Mouse (Mus musculus) liver, embryonic 12.5 days (tissue): ENCODE data around the gene Tradd. TPM values are rescaled to one million over a fixed set of nuclear protein-coding genes. Genes with fewer than 3 reads are reported as not detected.
A peak's percentile ranks its signal among the peaks of the same experiment; 100 is the strongest.

Source experiments
- ATAC-seq: fragments of 200-750 bp; cut with Nextera tagmentation; 2 replicates; pipeline ENCODE4 v1.8.0; 2017; ENCODE audit warnings: moderate number of reproducible peaks, mild to moderate bottlenecking, moderate library complexity
- H3K27ac ChIP-seq: fragments of 300-500 bp; sonication (generic); 2 replicates; pipeline ENCODE4 v1.5.1; 2016; ENCODE audit warnings: mild to moderate bottlenecking
- H3K27me3 ChIP-seq: fragments of 300-500 bp; sonication (generic); replicated peaks from 2 replicates; pipeline ENCODE4 v1.6.1; 2016; ENCODE audit warnings: mild to moderate bottlenecking, moderate library complexity
- H3K36me3 ChIP-seq: fragments of 300-500 bp; sonication (generic); 2 replicates; pipeline ENCODE4 v1.6.1; 2016; ENCODE audit warnings: mild to moderate bottlenecking, moderate library complexity
- H3K4me1 ChIP-seq: fragments of 300-500 bp; sonication (generic); 2 replicates; pipeline ENCODE4 v1.6.1; 2016
- H3K4me2 ChIP-seq: fragments of 300-500 bp; sonication (generic); 2 replicates; pipeline ENCODE4 v1.6.1; 2016; ENCODE audit warnings: mild to moderate bottlenecking, moderate library complexity
- H3K4me3 ChIP-seq: fragments of 300-500 bp; sonication (generic); 2 replicates; pipeline ENCODE4 v1.5.1; 2016; ENCODE audit warnings: mild to moderate bottlenecking, moderate library complexity
- H3K9ac ChIP-seq: fragments of 300-500 bp; sonication (generic); 2 replicates; pipeline ENCODE4 v1.6.1; 2016; ENCODE audit warnings: mild to moderate bottlenecking, moderate library complexity
- H3K9me3 ChIP-seq: fragments of 300-500 bp; sonication (generic); replicated peaks from 2 replicates; pipeline ENCODE4 v1.6.1; 2016; ENCODE audit warnings: mild to moderate bottlenecking, moderate library complexity
- WGBS: fragments of 180-500 bp; shearing (Covaris S2); methylation state at CpG from one replicate; pipeline ENCODE4 v1.1.7; 2016; ENCODE audit not compliant: insufficient replicate concordance; 5-methylcytosine and 5-hydroxymethylcytosine counted together
- polyA plus RNA-seq: library from polyadenylated mRNA; unstranded; fragments of >200 nt; fragmentation: Nextera tagmentation; extraction: Ambion mirVana; gene quantifications from 2 replicates; pipeline ENCODE4 v1.2.1, GENCODE M21; 2016

Gene Tradd
- polyA plus RNA-seq, 1 experiment from 2014 or later: 17.7 TPM

DNA sequence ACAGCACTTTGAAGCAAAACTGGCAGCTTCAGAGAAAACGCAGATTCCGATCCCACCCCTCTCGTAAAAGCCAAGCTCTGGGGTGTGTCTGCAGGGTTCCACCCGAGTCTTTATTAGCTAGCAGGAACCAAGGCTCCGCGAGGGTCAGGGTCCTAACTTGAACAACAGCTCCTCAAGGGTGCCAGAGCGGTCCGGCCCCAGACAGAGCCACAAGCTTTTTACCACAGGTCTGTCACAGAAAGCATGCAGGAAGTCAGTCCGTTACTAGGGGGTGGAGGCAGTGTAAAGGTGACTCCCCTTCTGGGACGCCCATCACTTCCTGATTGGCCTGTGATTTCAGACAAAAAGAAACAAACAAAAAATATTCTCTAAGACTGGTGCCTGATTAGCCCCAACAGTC lies 719 bp upstream of the Tradd start:
- Histone ChIP-seq H3K36me3 (no peaks in the 10 kb centered on the region), H3K4me1 (peaks cover 57% of the 10 kb centered on the region), H3K4me3 (peak overlapping the region; percentile 76), H3K9ac (peak overlapping the region; percentile 86), H3K9me3 (0 out of 2 replicates have a peak, but pooled peaks cover 3% of the 10 kb centered on the region), H3K27me3 (peaks cover 85% of the 10 kb centered on the region), H3K4me2 (peak overlapping the region; percentile 95), H3K27ac (no peak overlapping the region)
- no peak for ATAC-seq
- WGBS: 9% methylated on average over 10 of the region's 10 CpGs

DNA sequence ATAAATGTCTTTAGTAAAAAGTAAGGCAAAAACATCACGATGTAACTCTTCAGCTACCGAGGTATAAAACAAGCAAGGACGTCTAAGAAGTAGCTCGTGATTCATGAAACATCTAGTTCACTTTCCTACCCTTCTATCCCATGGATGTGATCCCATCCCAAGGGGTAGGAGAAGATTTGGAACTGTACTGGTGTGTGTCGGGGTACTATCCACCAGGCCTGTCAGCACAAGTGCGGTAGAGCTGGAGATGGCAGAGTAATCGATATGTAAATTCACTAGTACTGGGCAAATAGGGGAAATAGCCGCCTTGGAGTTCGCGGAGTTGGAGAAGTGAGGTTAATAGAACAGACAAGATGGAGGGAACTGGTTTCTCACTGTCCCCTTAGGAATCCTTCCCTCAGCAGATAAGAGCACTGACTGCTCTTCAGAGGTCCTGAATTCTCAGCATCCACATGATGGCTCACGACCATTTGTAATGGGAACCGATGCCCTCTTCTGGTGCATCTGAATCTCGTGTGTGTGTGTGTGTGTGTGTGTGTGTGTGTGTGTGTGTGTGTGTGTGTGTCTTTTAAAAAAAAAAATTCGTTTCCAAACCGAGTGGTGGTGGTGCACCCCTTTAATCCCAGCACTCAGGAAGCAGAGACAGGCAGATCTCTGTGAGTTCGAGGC lies 1.0 kb downstream of the Tradd start:
- Histone ChIP-seq H3K27ac (no peak overlapping the region), H3K4me1 (peaks cover 55% of the 10 kb centered on the region), H3K9ac (peak overlapping the region; percentile 86), H3K4me2 (peak overlapping the region; percentile 95), H3K4me3 (peak overlapping the region; percentile 76), H3K9me3 (0 out of 2 replicates have a peak, but pooled peaks cover 3% of the 10 kb centered on the region), H3K36me3 (no peaks in the 10 kb centered on the region), H3K27me3 (peaks cover 85% of the 10 kb centered on the region)
- no peak for ATAC-seq
- 39% methylated on average over 16 of the region's 16 CpGs for WGBS

DNA sequence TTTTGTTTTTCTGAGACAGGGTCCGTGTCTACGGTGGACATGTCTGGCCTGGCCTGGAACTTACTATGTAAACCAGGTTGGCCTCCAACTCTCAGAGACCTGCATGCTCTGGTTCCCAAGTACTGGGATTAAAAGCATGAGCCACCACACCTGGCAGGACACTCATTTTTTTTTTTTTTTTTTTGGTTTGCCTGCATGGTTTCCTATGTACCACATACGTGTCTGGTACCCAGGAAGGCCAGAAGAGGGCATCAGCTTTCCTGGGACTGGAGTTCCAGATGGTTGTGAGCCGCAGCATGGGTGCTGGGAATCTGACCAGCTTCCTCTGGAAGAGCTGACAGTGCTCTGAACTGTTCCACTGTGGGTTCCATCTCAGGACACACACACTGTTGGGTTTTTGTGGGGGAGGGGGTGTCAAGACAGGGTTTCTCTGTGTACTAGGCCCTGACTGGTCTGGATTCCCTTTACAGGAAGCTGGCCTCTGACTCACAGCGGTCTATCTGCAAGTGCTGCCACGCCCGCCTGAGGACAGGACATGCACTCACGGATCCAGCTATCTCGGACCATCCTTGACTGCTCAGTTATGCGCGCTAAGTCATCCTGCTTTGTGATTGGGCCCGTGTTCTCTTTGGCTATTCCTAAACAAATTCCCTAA lies 3.0 kb downstream of the Tradd start:
- no peak overlapping the region for H3K4me3 ChIP-seq
- peaks cover 50% of the 10 kb centered on the region for H3K4me1 ChIP-seq
- H3K9ac ChIP-seq: no peak overlapping the region
- no peak overlapping the region for H3K27ac ChIP-seq
- H3K4me2 ChIP-seq: no peak overlapping the region
- ATAC-seq: no peak
- 59% methylated on average over 12 of the region's 12 CpGs for WGBS
- 0 out of 2 replicates have a peak, but pooled peaks cover 2% of the 10 kb centered on the region for H3K9me3 ChIP-seq
- H3K36me3 ChIP-seq: no peaks in the 10 kb centered on the region
- peaks cover 80% of the 10 kb centered on the region for H3K27me3 ChIP-seq

DNA sequence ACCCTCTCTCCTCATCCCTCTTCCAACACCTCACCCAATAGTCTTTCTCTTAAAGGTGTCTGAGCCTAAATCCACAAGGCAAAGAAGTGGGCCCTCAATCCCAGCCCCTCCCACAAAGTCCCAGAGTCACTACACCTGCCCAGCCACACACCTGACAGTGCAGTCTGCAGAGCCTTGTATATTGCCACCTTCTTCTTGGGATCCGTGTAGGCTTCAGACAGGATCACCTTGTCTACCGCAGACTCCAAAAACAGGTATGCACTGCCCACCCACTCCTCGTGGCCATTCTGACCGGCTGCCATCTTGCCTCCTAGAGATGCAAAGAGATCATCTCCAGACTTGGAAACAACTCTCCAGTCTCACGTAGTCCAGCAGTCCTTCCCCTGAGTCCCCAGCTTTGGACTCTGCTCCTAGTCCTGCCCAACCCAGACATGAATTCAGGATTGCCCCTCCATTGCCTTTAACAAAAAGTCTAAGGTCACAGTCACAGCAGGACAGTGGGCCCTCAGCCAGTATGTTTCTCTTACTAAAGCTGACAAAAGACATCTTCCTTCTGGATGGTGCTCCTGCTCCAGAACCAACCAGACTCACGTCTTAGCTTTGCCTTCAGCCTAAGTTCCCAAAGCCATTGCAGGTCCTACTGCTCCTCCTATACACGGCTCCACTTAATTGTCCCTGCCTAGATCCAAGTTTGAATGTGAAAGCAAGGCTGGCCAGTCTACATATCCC lies 3.9 kb downstream of the Tradd start:
- Histone ChIP-seq H3K4me1 (peaks cover 55% of the 10 kb centered on the region), H3K27ac (no peak overlapping the region), H3K9me3 (no peaks in the 10 kb centered on the region), H3K4me2 (peak overlapping the region; percentile 79; the same call in 1 of the 2 replicates), H3K36me3 (no peaks in the 10 kb centered on the region), H3K9ac (no peak overlapping the region), H3K4me3 (no peak overlapping the region), H3K27me3 (peaks cover 80% of the 10 kb centered on the region)
- 71% methylated on average over 7 of the region's 7 CpGs for WGBS
- no peak for ATAC-seq

DNA sequence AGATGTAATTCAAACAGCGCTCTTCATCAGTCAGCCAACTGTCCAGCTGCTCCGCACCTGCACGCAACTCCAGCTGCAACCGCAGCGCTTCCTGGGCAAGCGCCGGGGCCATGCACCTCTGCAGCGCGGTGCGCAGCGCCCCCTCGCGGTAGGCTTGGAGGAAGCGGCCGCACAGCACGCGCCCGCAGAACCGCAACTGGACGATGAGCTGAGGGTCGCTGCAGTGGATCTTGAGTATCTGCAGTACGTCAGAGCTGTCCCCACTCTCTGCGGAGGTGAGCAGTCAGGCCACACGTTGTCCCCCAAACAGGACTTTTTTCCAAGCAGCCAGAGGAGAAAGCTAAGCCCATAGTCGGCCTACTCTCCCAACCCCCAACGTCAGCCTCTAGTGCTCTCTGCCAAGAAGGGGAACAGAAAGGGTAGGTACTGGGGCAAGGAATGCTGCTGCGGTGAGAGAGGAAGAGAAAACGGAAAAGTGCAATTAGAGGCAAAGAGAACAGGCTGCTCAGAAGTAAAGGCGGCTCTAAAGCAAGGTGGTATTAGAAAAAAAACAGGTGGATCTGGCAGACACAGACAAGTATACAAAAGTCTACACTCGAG lies 4.6 kb downstream of the Tradd start:
- peak overlapping the region; percentile 79 for H3K4me2 ChIP-seq
- H3K27me3 ChIP-seq: peaks cover 76% of the 10 kb centered on the region
- no peak for ATAC-seq
- peak overlapping the region; percentile 47 for H3K4me3 ChIP-seq
- peak overlapping the region; percentile 29; the same call in 1 of the 2 replicates for H3K9ac ChIP-seq
- H3K4me1 ChIP-seq: peaks cover 55% of the 10 kb centered on the region
- no peaks in the 10 kb centered on the region for H3K36me3 ChIP-seq
- H3K27ac ChIP-seq: no peak overlapping the region
- no peaks in the 10 kb centered on the region for H3K9me3 ChIP-seq
- WGBS: 4% methylated on average over 30 of the region's 30 CpGs

DNA sequence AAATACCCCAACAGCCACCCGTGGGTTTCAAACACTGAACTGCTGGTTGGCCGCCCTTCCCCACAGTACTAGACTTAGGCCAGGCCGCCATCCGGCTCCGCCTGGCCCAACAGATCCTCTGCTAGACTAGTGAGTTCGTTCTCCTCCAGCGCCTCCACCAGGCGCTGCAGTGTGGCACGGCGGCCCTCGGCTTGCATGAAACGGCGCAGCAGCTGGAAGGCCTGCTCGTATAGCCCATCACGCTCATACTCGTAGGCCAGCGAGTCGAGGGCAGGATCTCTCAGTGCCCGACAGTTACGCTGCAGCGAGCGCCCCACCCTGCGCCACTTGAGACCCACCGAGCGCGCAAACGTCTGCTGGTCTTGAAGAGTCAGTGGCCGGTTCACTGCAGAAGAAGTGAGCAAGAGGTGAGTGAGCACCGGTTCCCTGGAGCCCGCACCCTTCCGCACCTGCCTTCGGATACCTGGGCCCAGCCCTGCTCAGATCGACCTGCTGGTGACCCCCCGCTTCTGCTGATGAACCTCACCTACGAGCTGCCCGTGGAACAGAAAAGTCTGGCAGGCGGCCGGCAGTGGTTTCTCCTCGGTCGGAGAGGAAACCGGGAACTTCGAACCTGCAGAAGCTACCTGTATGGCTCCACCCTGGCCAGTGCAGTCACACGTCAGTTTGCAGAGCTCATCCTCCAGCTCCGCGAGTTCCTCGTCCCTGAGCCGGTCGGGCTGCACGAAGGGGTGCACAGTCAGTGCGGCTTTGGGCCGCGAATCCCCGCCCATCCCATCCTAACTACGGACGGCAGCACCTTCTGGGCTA lies 5.3 kb downstream of the Tradd start:
- Histone ChIP-seq H3K4me3 (peak overlapping the region; percentile 47), H3K4me2 (peak overlapping the region; percentile 79), H3K9me3 (no peaks in the 10 kb centered on the region), H3K27me3 (peaks cover 76% of the 10 kb centered on the region), H3K9ac (peak overlapping the region; percentile 29; the same call in 1 of the 2 replicates), H3K4me1 (peaks cover 57% of the 10 kb centered on the region), H3K27ac (no peak overlapping the region), H3K36me3 (no peaks in the 10 kb centered on the region)
- no peak for ATAC-seq
- 13% methylated on average over 55 of the region's 55 CpGs for WGBS

DNA sequence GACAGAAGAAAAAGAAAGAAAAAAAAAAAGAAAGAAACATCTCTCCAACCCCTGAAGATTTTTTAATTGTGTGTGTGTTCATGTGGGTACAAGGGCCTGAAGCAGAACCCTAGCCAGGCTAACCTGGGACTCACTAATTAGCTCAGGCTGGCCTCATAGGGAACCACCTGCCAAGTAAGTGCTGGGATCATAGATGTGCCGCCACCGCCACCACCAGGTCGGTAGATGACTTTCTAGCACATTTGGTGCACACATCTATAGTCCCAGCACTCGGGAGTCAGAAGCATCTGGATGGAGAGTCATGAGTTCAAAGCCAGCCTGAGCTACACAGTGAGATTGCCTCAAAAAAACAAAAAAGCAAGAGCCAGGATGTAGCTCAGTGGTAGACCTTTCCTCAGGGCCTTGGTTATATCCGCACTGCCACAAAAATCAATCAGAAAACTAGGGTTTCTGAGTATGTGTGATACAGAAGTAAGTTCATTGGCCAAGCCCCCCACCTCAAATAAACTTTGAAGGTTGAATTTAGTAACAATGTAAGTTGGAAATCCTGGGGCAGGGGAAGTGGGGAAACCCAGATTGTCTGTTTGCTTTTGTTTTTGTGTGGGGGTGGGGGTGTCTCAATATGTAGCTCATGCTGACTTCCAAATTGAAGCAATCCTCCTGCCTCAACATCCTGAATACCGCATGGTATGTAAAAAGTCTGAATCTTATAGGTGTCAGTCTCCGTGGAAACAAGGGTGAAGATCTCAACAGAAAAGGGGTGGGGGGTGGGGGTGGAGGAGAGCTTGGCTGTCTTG lies 6.9 kb downstream of the Tradd start:
- no peak overlapping the region for H3K27ac ChIP-seq
- no peak overlapping the region for H3K4me2 ChIP-seq
- no peaks in the 10 kb centered on the region for H3K9me3 ChIP-seq
- peaks cover 64% of the 10 kb centered on the region for H3K27me3 ChIP-seq
- H3K4me1 ChIP-seq: peaks cover 62% of the 10 kb centered on the region
- H3K36me3 ChIP-seq: peaks cover 12% of the 10 kb centered on the region
- ATAC-seq: no peak
- no peak overlapping the region for H3K9ac ChIP-seq
- 59% methylated on average over 7 of the region's 7 CpGs for WGBS
- no peak overlapping the region for H3K4me3 ChIP-seq

DNA sequence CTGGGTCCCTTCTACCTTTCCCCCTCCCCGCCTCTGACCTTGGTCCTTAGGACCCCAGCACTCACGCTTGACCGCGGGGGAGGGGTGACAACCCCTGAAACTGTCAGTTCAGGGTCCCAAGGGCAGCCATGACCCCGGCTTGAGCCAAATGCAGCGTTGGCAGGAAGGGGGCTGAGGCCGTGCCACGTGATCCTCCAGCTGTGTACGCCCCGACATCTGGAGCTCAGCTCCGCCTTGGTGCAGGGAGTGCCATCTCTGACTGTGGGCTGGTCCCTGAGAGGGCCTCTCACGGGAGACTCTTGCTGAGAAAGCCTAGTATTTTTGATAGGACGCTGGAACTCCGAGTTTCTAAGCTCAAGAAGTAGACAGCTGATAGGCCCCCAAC lies 9.5 kb downstream of the Tradd start, which contains the start of gene B3gnt9:
TSS of gene B3gnt9 (minus strand) at position 188 of the 385 bp plus-strand sequence.
- peak within 1 kb of the TSS; percentile 73 for H3K4me3 ChIP-seq
- no peaks in the 10 kb centered on the region for H3K9me3 ChIP-seq
- peaks cover 50% of the 10 kb centered on the region for H3K4me1 ChIP-seq
- H3K27me3 ChIP-seq: peaks cover 42% of the 10 kb centered on the region
- H3K9ac ChIP-seq: peak within 1 kb of the TSS; percentile 76
- peaks cover 37% of the 10 kb centered on the region for H3K36me3 ChIP-seq
- H3K4me2 ChIP-seq: peak within 1 kb of the TSS; percentile 100
- 3% methylated on average over 14 of the region's 14 CpGs for WGBS
- ATAC-seq: peak; percentile 91
- peak within 1 kb of the TSS; percentile 87 for H3K27ac ChIP-seq

DNA sequence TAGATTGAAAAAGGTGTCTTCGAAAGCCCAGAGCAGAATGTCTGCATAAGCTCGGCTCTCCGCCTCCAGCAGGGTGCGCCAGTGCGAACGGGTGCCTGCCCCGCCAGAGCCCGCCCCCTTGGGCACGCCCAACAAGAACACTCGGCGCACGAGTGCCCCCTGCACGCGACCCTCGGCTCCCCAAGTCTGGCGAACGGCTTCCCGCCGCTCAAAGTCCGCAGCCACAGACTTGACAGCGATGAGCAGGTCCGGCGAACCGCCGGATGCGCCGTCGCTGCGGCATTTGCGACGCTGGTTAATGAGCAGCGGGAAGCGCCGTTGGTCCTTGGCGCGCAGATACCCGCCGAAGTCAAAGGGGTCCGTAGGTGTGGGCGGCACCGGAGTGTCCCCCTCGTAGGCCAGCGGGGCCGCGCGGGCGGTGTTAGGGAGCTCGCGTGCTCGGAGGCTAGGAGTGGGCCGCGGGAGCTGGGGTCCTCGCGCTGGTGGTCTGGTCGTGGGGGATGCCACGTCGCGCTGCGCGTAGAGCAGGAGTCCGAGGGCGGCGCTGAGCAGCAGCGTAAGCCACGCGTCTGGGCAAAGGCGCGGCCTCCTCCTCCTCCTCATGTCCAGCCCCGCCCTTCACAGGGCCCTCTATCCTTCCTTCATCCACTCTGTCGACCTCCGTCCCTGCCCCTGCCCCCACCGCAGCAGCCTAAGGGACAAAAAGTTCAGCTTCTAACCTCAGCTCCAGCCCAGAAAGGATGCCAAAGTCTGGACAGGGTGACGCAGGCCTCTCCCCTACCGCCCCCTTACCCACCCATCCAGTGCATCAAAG lies 10.1 kb downstream of the Tradd start:
- Histone ChIP-seq H3K4me2 (peak overlapping the region; percentile 100), H3K9ac (peak overlapping the region; percentile 76), H3K27ac (peak overlapping the region; percentile 87), H3K9me3 (no peaks in the 10 kb centered on the region), H3K27me3 (peaks cover 36% of the 10 kb centered on the region), H3K4me3 (peak overlapping the region; percentile 73), H3K4me1 (peaks cover 44% of the 10 kb centered on the region), H3K36me3 (peaks cover 43% of the 10 kb centered on the region)
- under 1% methylated on average over 74 of the region's 74 CpGs for WGBS
- ATAC-seq: peak; percentile 91

DNA sequence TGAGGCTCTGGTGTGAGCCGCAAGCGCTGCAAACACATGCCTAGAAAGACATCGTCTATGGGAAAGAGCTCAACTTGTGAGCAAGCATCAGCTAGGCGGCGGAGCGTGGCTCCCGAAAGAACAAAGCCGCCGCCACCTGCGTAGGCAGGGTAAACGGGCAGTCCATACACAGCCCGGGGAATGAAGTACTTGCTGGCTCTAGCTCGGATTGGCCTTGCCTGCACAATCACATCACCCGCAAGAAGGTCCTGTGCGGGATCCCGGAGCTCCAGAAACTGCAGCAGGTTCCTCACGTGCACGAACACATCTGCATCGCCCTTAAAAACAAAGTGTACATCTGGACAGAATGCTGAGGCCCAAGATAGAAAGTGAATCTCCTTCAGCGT lies 10.7 kb downstream of the Tradd start:
- peak overlapping the region; percentile 76; the same call in 1 of the 2 replicates for H3K9ac ChIP-seq
- peak overlapping the region; percentile 73 for H3K4me3 ChIP-seq
- 52% methylated on average over 20 of the region's 20 CpGs for WGBS
- no peak for ATAC-seq
- no peaks in the 10 kb centered on the region for H3K9me3 ChIP-seq
- H3K27ac ChIP-seq: peak overlapping the region; percentile 27; the same call in 1 of the 2 replicates
- H3K36me3 ChIP-seq: peaks cover 49% of the 10 kb centered on the region
- H3K4me1 ChIP-seq: peaks cover 38% of the 10 kb centered on the region
- H3K4me2 ChIP-seq: peak overlapping the region; percentile 100
- H3K27me3 ChIP-seq: peaks cover 30% of the 10 kb centered on the region
